Mouse (Mus musculus) embryonic fibroblast, embryonic 13.5 days (primary cell): ENCODE measurements around the gene Gm6096.

Source experiments
- CTCF ChIP-seq: IDR thresholded peaks from 2 replicates; pipeline ENCODE4 v1.5.1; 2011; ENCODE audit warnings: mild to moderate bottlenecking, control low read depth, low read length, moderate library complexity, borderline replicate concordance; ENCODE audit not compliant: insufficient read depth
- POLR2A ChIP-seq: IDR thresholded peaks from 2 replicates; pipeline ENCODE4 v1.6.1; 2011; ENCODE audit warnings: low read depth, mild to moderate bottlenecking, control low read depth, low read length, moderate library complexity

DNA sequence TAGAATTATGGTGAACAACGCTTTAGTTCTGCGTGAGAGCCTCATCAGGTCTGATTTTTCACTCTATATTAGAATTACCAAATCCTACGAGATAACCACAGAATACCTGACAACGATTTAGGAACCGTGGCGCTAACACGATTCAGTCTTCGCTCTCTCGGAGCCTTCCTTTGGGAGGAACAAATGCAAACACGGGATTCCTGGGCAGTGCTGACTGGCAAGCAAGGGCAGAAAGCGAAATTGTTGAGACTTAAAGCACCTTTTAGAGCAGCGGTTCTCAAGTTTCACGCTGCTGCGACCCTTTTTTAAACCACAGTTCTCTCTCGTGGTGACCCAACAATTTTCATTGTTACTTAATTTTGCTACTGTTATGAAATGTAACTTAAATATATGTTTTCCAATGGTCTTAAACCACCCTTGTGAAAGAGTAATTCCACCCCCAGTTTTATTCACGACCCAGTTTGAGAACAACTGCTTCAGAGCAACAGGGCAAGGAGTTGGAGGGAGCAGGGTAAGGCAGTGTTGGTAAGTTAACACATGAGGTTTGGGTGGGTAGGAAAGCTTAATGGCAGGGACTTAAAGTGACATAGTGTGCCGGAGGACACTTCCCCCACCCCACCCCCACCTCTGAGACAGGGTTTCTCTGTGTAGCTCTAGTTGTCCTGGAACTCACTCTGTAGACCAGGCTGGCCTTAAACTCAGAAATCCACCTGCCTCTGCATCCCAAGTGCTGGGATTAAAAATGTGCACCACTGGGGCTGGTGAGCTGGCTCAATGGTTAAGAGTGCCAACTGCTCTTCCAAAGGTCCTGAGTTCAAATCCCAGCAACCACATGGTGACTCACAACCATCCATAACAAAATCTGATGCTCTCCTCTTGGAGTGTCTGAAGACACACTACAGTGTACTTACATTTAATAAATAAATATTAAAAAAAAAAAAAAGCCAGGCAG is 16.0 kb upstream of the Gm6096 start:
- TF ChIP-seq CTCF, result no peak
- no peak for TF ChIP-seq POLR2A
